Mouse (Mus musculus) Patski (cell line): Measurements from ENCODE around the gene Fxn. TPM values are rescaled to one million over a fixed set of nuclear protein-coding genes. Genes with fewer than 3 reads are reported as not detected.

Experiments
- ATAC-seq: fragments of 100-300 bp; one replicate; pipeline ENCODE4 v1.8.0; 2021
- CTCF ChIA-PET: fragments of 350-600 bp; sonication (Branson Sonifier 250); formaldehyde crosslinking; loops from one replicate; lab custom pipeline; 2022; ENCODE audit warnings: inconsistent platforms; lab: Charles Lee
- POLR2A ChIA-PET: fragments of 350-600 bp; sonication (Branson Sonifier 250); formaldehyde crosslinking; loops from one replicate; lab custom pipeline; 2022; ENCODE audit warnings: antibody characterized with exemption, inconsistent platforms; lab: Charles Lee
- DNase-seq: peaks from one replicate; pipeline ENCODE4 v3.0.0-alpha.2; 2011; ENCODE audit warnings: low read depth, low spot score
- H3K27me3 ChIP-seq: fragments of 371-371 bp; one replicate; pipeline ENCODE4 v1.5.1; 2021
- CTCF ChIP-seq: fragments of 100-300 bp; IDR thresholded peaks from one replicate; pipeline ENCODE4 v1.5.1; 2021
- in situ Hi-C: fragments of 300-500 bp; cut with MboI; formaldehyde crosslinking; loops from 3 replicates; pipeline ENCODE4 v1.11.1; 2018; ENCODE audit warnings: low pct_unique_long_range_greater_than_20kb, mixed read lengths
- polyA plus RNA-seq: library from polyadenylated mRNA; unstranded; gene quantifications from one replicate; pipeline ENCODE4 v1.2.3, GENCODE M21; 2021

Fxn gene
- polyA plus RNA-seq, result 20.9 TPM

- DNase-seq, result no peak
- no peak for TF ChIP-seq CTCF
- peak; percentile 19 for ATAC-seq
- no peaks in the 10 kb centered on the region for H3K27me3 ChIP-seq
- in situ Hi-C loops, result no loop called here
- ChIA-PET POLR2A (interaction anchor here (0.6 kb wide), 1 partner anchor 400 kb away, joined by 3 read pairs; no protein-coding TSS in a partner anchor), CTCF (interaction anchor here (0.6 to 3.0 kb wide), 8 partner anchors 9 to 417 kb away, joined by 3 to 14 read pairs (median 3); no protein-coding TSS in a partner anchor)
Observed at GRCm38 (mm10) chr19:24280601-24281228, at the start of gene Fxn. Fxn (minus strand) TSS chr19:24280605.

- H3K27me3 ChIP-seq, result peaks cover 3% of the 10 kb centered on the region
- POLR2A ChIA-PET, result no interaction called here
- ATAC-seq, result no peak
- DNase-seq, result no peak
- TF ChIP-seq CTCF, result no peak
- in situ Hi-C loops, result no loop called here
- CTCF ChIA-PET, result no interaction called here
Observed at GRCm38 (mm10) chr19:24327921-24328320, 47.5 kb upstream of the Fxn start.

- ATAC-seq (no peak), DNase-seq (no peak)
- ChIA-PET CTCF (no interaction called here), POLR2A (no interaction called here)
- no peaks in the 10 kb centered on the region for H3K27me3 ChIP-seq
- in situ Hi-C loops, result no loop called here
- no peak for TF ChIP-seq CTCF
Observed at GRCm38 (mm10) chr19:24326969-24327368, 46.6 kb upstream of the Fxn start.

- in situ Hi-C loops, result no loop called here
- POLR2A ChIA-PET, result no interaction called here
Observed at GRCm38 (mm10) chr19:24325692-24326091, 45.3 kb upstream of the Fxn start.

GRCm38 (mm10) chr19:24323841-24324613 is 43.6 kb upstream of the Fxn start:
- in situ Hi-C loops, result no loop called here
- TF ChIP-seq CTCF, result no peak
- DNase-seq (no peak), ATAC-seq (no peak)
- no peaks in the 10 kb centered on the region for H3K27me3 ChIP-seq
- ChIA-PET CTCF (interaction anchor here (1.1 kb wide), 1 partner anchor 18 kb away, joined by 3 read pairs; no protein-coding TSS in a partner anchor), POLR2A (no interaction called here)

More at GRCm38 (mm10) chr19:24325692-24326091, 45.3 kb upstream of the Fxn start:
- DNase-seq (no peak), ATAC-seq (no peak)
- no peaks in the 10 kb centered on the region for H3K27me3 ChIP-seq
- CTCF ChIA-PET, result no interaction called here
- no peak for TF ChIP-seq CTCF

GRCm38 (mm10) chr19:24321900-24322311 is 41.5 kb upstream of the Fxn start:
- POLR2A ChIA-PET, result no interaction called here
- no peak for TF ChIP-seq CTCF
- ATAC-seq (no peak), DNase-seq (no peak)
- H3K27me3 ChIP-seq, result no peaks in the 10 kb centered on the region
- in situ Hi-C loops, result no loop called here
- CTCF ChIA-PET, result no interaction called here

- ChIA-PET CTCF (interaction anchor here (0.9 kb wide), 1 partner anchor 31 kb away, joined by 4 read pairs; no protein-coding TSS in a partner anchor), POLR2A (no interaction called here)
- no peaks in the 10 kb centered on the region for H3K27me3 ChIP-seq
- ATAC-seq (no peak), DNase-seq (no peak)
- TF ChIP-seq CTCF, result no peak
- in situ Hi-C loops, result no loop called here
Observed at GRCm38 (mm10) chr19:24321211-24321899, 41.0 kb upstream of the Fxn start.

GRCm38 (mm10) chr19:24318172-24318571 is 37.8 kb upstream of the Fxn start:
- in situ Hi-C loops, result no loop called here
- no peak for TF ChIP-seq CTCF
- no peaks in the 10 kb centered on the region for H3K27me3 ChIP-seq
- ATAC-seq, result no peak
- CTCF ChIA-PET, result interaction anchor here (1.0 to 1.3 kb wide), 2 partner anchors 12 to 37 kb away, joined by 3 to 4 read pairs; partner anchors contain the start of gene Fxn
- POLR2A ChIA-PET, result no interaction called here
- DNase-seq, result no peak

- CTCF ChIA-PET, result interaction anchor here (1.3 kb wide), 1 partner anchor 37 kb away, joined by 4 read pairs; the partner anchor contains the start of gene Fxn
- TF ChIP-seq CTCF, result no peak
- H3K27me3 ChIP-seq, result no peaks in the 10 kb centered on the region
- in situ Hi-C loops, result no loop called here
- no peak for DNase-seq
- POLR2A ChIA-PET, result no interaction called here
- ATAC-seq, result no peak
Observed at GRCm38 (mm10) chr19:24317731-24318130, 37.3 kb upstream of the Fxn start.

- no peak for ATAC-seq
- no peak for TF ChIP-seq CTCF
- DNase-seq, result no peak
- ChIA-PET POLR2A (interaction anchor here (0.6 kb wide), 1 partner anchor 248 kb away, joined by 3 read pairs; no protein-coding TSS in a partner anchor), CTCF (no interaction called here)
- in situ Hi-C loops, result no loop called here
- H3K27me3 ChIP-seq, result no peaks in the 10 kb centered on the region
Observed at GRCm38 (mm10) chr19:24317038-24317591, 36.7 kb upstream of the Fxn start.
